Mouse (Mus musculus) adrenal gland (tissue): Measurements from ENCODE around the gene Egflam.

ENCODE experiments used
- intact Hi-C: fragments of 180-260 bp; cut with DNase I; formaldehyde crosslinking; loops from one replicate; pipeline ENCODE4 v1.15.1; 2025
- long read RNA-seq, 2 experiments: library from polyadenylated mRNA; unstranded; transcript quantifications; one replicate each; pipeline ENCODE4 v2.0.0; 2020; ENCODE audit warnings: borderline replicate concordance in 1 of 2; ENCODE audit not compliant: insufficient replicate concordance in 1 of 2

Egflam gene
- long read RNA-seq, experiment 1, partial matches to known transcripts, result 2 of 2 reads
- long read RNA-seq, experiment 1, other reads (novel, unspliced or antisense), result 0 of 2 reads
- long read RNA-seq, experiment 2, full-length matches to known transcripts, result 1 of 3 reads
- long read RNA-seq, experiment 2, partial matches to known transcripts, result 2 of 3 reads
- long read RNA-seq, experiment 2, other reads (novel, unspliced or antisense), result 0 of 3 reads

DNA sequence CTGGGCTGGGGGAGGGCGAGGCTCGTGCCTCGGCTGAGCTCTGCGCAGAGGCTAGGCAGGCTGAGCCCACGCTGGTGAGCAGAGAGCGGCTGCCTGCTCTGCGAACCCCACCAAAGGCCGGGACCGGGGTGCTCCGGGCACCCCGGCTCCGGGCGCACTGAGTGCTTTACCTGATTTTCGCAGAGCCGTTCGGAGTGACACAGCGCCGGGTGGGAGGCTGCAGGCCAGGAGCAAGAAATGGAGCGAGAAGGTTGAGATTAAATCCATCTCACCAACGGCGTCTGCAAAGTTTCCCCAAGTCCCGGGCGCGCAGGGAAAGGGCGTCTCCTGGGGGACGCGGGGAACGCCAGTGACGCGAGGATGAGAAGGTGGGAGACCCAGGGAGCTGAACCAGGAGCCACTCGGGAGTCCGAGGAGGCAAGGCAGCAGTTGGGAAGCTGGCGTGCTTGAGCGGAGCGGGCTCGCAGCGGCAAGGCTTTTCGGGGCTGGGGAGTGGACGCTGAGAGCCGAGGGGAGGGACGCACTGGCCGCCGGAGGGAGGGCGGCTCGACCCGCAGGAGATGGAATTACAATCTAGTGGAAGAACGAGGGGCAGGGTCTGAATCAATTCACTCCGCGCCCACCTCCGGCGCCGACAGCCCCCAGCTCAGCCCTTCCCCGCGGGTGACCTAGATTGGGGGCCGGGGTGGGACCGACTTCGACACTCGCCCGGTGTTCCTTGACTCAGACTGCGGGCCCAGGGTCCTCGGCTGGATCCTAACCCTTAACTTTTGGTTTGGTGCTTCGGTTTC lies at the start of gene Egflam:
Egflam (minus strand) TSS at position 578 of the 791 bp plus-strand sequence.
- intact Hi-C loops, result no loop called here

DNA sequence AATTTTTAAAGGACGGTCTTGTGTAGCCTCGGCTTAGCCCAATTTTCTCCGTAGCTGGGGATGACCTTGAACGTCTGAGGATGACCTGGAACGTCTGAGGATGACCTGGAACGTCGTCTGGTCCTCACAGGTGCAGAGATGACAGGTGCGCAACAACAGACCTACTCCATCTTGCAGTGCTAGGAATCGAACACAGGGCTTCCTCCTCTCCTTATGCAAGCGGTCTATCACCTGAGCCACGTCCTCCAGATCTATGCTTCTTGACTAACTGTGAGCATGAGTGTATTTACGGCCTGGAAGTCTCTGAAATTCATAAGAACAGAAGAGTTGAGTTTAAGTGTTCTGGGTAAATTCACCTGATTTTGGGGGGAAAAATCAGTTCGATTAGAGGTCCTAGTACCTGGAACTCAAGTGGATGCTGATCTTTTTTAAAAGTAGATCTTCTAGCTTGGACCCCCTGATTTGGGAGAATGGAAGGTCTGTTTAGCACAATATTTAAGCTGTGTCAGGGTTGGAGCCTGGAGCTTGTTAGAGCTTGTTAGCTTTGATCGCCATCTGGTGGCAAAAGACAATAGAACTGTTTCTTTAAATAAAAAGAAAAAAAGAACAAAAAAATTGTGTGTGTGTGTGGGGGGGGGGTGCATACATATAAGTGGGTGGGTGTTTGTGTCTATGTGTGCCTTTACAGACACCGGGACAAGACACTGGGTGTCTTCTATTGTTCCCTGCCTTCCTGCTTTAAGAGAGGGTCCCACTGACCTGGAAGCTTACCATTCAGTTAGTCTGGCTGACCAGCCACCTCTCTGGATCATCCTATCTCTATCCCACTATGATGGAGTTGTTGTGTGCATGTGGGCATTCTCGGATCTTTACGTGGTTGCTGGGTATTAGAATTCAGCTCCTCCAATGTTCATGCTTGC lies 45.5 kb upstream of the Egflam start:
- intact Hi-C loops, result loop anchor here (5.0 to 10.0 kb wide), 3 partner anchors 179 to 536 kb away; no protein-coding TSS in a partner anchor

- intact Hi-C loops, result loop anchor here (5.0 to 10.0 kb wide), 3 partner anchors 178 to 535 kb away; no protein-coding TSS in a partner anchor
Measured at GRCm38 (mm10) chr15:7442148-7443100, 44.2 kb upstream of the Egflam start.

DNA sequence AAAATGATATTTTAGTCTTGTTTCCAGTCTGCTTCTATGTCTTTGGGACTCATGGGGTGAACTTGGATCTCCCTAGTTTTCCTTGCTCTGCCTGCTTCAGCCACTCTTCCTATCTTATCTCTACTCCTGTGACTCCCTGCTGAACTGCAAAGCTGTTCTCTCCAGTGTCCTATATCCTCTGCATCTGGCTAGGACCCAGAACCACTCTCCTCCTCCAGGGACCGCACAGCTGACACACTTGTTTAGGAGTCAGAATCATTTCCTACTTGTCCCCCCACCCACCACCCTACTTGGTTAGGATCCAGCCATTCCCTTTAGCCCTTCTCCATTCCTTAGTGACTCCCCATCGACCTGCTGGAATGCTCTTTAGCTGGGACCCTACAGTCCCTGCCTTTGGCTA lies 26.1 kb upstream of the Egflam start:
- intact Hi-C loops, result no loop called here

DNA sequence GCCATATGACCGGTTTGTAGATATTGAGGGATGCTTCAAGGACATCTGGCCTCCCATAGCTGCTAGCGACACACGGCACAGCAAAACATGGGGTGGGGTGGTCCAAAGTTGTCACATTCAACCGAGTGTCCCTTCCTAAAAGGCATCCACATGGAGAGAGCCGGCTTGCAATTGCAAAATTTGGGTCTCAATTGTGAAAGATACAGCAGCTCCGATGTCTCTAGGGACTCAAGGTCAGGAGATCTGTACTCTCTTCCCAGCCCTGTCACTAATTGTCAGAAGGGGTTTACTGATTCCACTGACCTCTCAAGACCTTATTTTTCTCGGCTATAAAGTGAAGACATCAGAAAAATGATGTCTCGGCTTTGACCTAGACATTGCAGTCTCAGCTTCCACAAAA lies 6.3 kb upstream of the Egflam start:
- intact Hi-C loops, result no loop called here

DNA sequence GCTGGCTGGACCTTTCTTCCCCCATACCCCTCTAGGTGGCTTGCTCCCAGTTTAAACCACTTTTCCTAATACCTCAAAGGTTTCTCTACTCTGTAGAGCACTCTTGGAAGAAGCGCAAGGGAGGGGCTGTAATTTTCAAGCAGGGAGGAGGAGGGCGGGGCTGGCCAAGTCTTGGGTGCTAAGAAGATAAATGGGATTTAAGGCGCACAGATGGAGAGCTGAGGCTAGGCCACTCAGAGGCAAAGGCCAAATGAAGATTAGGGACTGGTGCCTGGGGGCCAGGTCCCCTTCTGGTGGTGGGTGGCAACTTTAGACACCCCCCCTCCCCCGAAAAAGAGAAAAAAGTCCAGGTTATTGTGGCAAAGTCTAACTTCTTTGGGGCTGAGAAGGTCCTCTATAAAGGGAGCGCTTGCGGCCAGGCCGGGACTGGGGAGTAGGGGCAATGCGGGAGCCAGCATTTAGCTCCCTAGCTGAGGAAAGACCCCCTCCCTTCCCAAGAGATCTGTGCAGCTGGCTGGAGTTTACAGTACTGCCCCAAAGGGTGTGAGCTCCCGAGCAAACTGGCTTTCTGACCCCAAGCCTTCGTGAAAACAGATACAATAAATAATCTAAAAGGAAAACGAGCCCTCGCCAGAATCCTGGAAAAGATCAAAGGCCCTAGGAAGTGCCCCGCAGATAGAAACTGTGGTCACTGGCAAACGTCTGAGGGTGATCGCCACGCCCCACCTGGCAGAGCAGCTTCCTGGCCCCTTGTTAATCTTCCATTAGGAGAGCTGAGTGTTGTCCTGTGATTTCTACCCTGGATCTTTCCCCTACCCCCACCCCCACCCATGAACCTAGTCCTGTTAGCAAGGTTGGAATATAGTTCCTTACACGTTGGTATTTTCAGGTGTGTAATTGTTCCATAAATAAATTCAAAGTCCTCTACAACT lies 680 bp upstream of the Egflam start:
- intact Hi-C loops, result no loop called here

- intact Hi-C loops, result no loop called here
Measured at GRCm38 (mm10) chr15:7397446-7397817, 763 bp downstream of the Egflam start.

DNA sequence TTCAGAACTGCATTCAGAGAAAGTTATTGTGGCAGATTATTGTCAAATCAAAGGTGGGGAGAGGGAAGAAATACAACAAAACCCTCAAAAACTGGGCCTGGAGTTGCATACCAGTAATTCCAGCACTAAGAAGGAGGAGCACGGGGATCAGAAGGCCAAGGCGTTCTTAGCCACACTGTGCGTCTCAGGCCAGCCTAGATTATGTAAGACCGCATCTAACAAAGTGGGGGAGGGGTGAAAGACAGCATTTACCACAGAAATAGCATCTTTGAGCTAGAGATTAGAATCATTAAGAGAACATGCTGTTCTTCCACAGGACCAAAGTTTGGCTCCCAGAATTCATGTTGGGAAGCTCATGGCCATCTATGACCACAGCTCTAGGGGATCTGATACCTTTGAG lies 14.8 kb downstream of the Egflam start:
- intact Hi-C loops, result no loop called here

GRCm38 (mm10) chr15:7382457-7382856 lies 15.7 kb downstream of the Egflam start:
- intact Hi-C loops, result no loop called here

DNA sequence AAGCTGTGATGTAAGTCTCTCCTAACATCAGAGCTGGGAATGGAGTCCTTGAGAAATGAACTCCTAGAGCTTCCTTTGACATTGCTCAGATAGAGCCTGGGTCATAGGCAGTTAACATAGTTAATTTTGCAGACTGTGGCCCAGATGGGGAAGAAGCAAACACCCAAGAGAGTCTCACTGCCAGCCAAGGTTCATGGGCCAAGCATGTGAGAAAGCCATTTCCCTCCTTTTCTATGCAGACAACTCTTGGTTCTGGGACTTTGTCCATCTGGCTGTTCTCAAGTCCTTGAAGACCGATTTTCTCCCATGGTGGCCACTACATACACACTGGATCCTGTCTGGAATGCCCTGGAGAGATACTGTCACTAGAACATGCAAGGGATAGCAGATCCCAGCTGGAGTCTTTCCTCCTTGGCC lies 45.6 kb downstream of the Egflam start:
- intact Hi-C loops, result no loop called here

DNA sequence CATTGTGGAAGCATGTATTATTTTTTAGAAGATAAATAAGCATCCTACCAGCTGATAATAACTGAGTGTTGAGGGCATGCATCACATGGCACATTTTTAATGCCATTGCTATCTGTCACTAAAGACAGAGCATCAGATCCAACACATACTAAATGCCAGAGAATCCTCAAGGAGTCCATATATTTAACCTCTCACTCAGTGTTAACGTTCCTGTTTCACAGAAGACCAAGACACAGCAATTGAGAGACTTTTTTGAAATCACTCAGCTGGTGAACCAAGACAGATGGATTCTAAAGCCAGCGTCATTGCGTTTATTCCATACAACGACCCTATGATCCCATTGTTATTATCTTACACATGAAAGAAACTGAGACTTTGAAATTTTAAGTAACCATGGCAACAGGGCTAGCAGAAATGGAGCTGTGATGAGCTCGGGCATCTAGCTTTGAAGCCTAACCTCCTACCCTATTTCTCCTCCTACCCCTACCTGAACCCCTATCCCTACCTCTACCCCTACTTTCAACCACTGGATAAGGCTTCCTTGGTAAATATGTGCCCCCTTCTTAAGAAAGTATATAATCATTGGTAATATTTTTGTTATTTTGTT lies 57.4 kb downstream of the Egflam start:
- intact Hi-C loops, result no loop called here

DNA sequence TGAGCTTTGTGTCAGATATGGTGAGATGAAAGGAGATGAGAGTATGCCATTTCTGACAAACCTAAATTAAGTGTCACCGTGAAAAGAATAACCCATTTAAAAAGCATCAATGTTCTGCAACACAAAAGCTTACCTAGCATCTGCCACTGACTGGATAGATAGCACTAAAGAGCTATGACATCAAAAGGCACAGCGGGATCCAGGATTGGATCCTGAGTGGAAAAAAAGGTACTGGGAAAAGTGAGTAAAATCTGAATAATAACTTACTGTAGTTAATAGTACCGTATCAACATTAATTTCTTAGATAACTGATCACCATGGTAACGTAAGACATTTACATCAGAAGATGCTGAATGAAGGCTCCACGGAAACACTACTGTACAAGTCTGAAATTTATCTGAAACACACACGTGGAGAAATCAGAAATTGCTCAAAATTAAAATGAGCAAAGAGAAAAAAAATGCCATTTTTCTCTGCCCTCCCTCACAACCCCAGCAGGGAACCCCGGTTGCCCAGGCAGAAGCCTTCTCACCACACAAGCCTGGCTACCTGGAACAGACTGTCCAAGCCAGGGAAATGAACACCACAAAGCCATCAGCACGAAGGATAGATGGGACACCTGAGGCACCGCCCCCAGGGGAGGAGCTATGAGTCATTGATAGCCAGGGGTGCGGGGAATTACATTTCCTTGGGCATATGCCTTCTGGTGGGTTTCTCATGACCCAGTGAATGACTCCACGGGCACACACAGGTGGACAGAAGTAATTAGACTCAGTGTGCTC lies 63.5 kb downstream of the Egflam start:
- intact Hi-C loops, result no loop called here

DNA sequence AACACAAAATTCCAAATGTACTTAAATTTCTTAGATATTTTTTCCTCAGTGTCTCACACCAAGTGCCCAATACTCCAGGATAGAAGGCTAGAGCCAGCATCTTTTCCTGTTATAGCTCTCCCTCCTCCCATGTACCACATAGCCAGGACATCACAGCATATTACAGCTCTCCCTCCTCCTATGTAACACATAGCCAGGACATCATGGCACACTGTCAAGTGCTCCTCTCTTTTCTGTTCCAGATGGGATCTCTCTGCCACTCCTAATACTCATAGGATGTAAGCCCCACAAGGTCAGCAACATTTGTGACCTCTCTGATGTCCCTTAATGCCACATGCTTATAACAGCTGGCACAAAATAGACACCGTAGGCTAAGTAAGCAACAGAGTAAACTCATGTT lies 65.3 kb downstream of the Egflam start:
- intact Hi-C loops, result no loop called here

- intact Hi-C loops, result no loop called here
Measured at GRCm38 (mm10) chr15:7322599-7323311, 75.4 kb downstream of the Egflam start.

DNA sequence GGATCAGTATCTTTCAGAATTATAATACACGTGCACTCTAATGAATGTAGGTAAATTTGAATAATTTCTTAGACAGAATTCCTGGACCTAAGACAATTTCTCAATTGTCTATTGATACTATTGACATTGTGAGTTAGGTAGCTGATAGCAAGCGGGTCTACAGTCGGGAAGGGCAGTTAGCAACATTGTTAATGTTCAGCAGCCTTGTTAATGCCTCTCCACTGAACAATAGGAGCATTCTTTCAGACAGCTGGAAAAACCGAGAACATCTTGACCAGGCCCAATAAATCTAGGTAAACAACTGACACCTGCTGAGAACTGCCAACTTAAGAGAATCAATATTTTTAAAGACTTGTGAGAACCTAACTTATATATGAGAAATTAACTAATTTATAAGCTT lies 77.3 kb downstream of the Egflam start:
- intact Hi-C loops, result no loop called here

DNA sequence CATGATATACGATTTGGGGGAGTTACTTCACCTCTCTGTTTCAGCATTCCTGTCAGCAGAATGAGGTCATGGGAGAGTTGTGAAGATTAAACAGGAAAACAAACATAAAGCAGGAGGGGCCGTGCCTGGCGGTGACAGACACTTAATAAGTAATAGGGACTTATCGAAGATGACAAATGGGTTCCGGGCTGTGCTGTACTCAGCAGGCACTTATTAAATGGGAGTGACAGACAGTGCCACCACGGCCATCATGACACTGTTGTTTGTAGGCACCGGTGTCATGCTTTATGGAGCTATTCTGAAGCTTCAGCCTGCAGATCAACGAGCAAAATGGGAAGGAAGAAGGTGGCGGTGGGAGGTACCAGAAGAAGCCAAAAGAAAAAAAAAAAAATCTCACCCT lies 82.7 kb downstream of the Egflam start:
- intact Hi-C loops, result no loop called here

GRCm38 (mm10) chr15:7308711-7309110 lies 89.5 kb downstream of the Egflam start:
- intact Hi-C loops, result no loop called here

DNA sequence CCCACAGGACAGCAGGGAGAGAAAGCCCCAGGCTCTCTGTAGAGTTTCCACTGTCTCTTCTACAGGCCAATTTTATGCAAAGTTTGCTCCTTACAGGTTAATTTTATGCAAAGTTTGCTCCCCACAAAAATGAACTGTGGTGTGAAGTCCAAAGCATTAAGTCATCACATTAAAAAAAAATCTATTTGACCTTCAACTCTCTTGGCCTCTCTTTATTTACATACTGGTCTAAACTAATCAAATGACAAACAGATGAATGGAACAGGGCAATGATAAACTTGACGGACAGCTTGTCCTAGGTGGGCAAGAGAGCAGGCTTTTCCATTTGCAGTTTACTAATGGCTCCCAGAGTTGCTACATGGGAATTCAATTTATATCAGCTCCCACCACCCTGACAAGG lies 98.3 kb downstream of the Egflam start:
- intact Hi-C loops, result no loop called here
